Mouse (Mus musculus) midbrain, embryonic 15.5 days (tissue): ENCODE data around the gene Paxx. TPM values are rescaled to one million over a fixed set of nuclear protein-coding genes. Genes with fewer than 3 reads are reported as not detected.
A peak's percentile ranks its signal among the peaks of the same experiment; 100 is the strongest.

Experiments
- ATAC-seq: fragments of 200-750 bp; cut with Nextera tagmentation; replicated peaks from 2 replicates; pipeline ENCODE4 v1.8.0; 2017; ENCODE audit warnings: moderate TSS enrichment
- H3K27ac ChIP-seq: fragments of 300-500 bp; sonication (generic); 2 replicates; pipeline ENCODE4 v1.5.1; 2015; ENCODE audit warnings: mild to moderate bottlenecking, inconsistent platforms
- H3K27me3 ChIP-seq: fragments of 300-500 bp; sonication (generic); replicated peaks from 2 replicates; pipeline ENCODE4 v1.6.1; 2015; ENCODE audit warnings: inconsistent platforms
- H3K36me3 ChIP-seq: fragments of 300-500 bp; sonication (generic); replicated peaks from 2 replicates; pipeline ENCODE4 v1.6.1; 2015; ENCODE audit warnings: inconsistent platforms
- H3K4me1 ChIP-seq: fragments of 300-500 bp; sonication (generic); 2 replicates; pipeline ENCODE4 v1.6.1; 2015; ENCODE audit warnings: inconsistent platforms
- H3K4me2 ChIP-seq: fragments of 300-500 bp; sonication (generic); 2 replicates; pipeline ENCODE4 v1.6.1; 2015; ENCODE audit warnings: inconsistent platforms, mild to moderate bottlenecking, moderate library complexity
- H3K4me3 ChIP-seq: fragments of 300-500 bp; sonication (generic); 2 replicates; pipeline ENCODE4 v1.5.1; 2015; ENCODE audit warnings: mild to moderate bottlenecking, inconsistent platforms
- H3K9ac ChIP-seq: fragments of 300-500 bp; sonication (generic); 2 replicates; pipeline ENCODE4 v1.6.1; 2015; ENCODE audit warnings: mild to moderate bottlenecking, inconsistent platforms
- H3K9me3 ChIP-seq: fragments of 300-500 bp; sonication (generic); 2 replicates; pipeline ENCODE4 v1.6.1; 2016; ENCODE audit warnings: inconsistent platforms
- WGBS: fragments of 180-500 bp; shearing (Covaris S2); methylation state at CpG from one replicate; pipeline ENCODE4 v1.1.7; 2015; ENCODE audit warnings: mixed read lengths; 5-methylcytosine and 5-hydroxymethylcytosine counted together
- polyA plus RNA-seq: library from polyadenylated mRNA; unstranded; fragments of >200 nt; fragmentation: Nextera tagmentation; extraction: Ambion mirVana; gene quantifications from 2 replicates; pipeline ENCODE4 v1.2.1, GENCODE M21; 2015

Gene Paxx
- polyA plus RNA-seq, 1 experiment from 2014 or later = 119 TPM

DNA sequence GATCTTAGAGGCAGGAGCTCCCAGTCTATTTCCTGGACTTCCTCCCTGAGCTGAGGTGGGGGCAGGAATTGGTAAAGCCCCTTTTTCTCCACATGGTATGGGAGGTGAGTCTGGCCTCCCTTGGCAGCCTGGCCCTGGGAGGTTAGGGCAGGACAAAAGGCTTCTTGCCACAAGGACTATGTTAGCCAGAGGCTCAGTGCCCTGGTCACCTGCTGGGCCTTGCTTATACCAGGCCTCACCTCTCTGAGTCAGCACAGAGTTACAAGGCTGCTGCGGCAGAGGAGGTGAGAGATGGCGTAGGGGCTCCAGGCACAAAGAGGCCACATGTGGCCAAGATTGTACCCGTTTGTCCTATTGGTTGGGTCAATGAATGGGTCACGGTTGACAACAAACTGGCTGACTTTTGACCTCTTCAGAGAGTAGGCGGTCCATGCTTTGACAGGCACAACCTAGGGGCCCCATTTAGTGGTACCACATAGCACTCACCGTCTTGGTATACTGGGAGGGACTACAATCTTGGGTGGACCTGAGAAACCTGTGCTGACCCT is 29.5 kb downstream of the Paxx start:
- Histone ChIP-seq H3K4me2 (peak overlapping the region; percentile 76), H3K4me3 (no peak overlapping the region), H3K9me3 (no peaks in the 10 kb centered on the region), H3K27me3 (no peaks in the 10 kb centered on the region), H3K9ac (peak overlapping the region; percentile 0; the same call in 1 of the 2 replicates), H3K4me1 (peaks cover 29% of the 10 kb centered on the region), H3K36me3 (peaks cover 9% of the 10 kb centered on the region; the same call in 1 of the 2 replicates), H3K27ac (no peak overlapping the region)
- ATAC-seq = no peak
- WGBS = 52% methylated on average over 6 of the region's 6 CpGs

DNA sequence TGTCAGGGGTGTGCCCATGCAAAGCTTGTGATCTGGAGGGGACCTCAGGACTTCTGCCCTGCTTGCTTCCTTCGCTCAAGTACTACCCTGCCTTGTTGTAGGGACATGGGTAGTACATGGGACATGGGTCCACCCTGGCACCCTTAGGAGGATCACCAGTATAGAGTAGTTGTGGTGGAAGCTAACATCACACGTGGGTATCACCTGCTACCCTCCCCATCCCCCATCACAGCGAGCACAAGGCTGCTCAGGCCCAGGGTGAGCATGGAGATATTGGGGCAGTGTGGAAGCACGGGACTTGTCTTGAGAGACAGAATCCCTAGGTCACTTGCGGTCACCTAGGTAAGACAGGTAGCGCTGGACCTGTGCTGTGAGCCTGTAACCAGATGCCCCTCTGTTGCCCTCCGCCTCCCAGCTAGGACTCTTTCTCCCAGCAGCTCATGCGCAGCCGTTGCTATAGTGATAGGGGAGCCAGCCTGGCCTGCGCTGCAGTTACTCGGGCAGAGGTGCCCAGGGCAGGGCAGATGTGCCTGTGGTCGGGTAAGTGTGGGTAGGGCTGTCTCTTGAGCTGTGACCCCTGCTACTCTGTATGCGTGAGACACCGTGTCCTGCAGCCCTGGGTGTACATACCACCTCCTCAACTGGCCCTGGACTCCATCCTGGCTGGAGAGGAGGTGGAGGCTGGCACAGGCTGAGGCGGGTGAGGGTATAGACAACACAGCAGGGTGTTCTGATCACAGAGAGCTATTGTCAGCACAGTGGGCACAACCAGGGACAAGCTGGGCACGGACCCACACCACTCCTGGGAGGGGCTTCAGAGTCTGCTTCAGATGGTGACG is 30.3 kb downstream of the Paxx start:
- Histone ChIP-seq H3K4me1 (peaks cover 29% of the 10 kb centered on the region), H3K4me2 (peak overlapping the region; percentile 76), H3K9ac (peak overlapping the region; percentile 0; the same call in 1 of the 2 replicates), H3K27ac (no peak overlapping the region), H3K36me3 (peaks cover 6% of the 10 kb centered on the region; the same call in 1 of the 2 replicates), H3K27me3 (no peaks in the 10 kb centered on the region), H3K9me3 (no peaks in the 10 kb centered on the region), H3K4me3 (no peak overlapping the region; the same call in 1 of the 2 replicates)
- ATAC-seq = no peak
- 53% methylated on average over 17 of the region's 17 CpGs for WGBS

DNA sequence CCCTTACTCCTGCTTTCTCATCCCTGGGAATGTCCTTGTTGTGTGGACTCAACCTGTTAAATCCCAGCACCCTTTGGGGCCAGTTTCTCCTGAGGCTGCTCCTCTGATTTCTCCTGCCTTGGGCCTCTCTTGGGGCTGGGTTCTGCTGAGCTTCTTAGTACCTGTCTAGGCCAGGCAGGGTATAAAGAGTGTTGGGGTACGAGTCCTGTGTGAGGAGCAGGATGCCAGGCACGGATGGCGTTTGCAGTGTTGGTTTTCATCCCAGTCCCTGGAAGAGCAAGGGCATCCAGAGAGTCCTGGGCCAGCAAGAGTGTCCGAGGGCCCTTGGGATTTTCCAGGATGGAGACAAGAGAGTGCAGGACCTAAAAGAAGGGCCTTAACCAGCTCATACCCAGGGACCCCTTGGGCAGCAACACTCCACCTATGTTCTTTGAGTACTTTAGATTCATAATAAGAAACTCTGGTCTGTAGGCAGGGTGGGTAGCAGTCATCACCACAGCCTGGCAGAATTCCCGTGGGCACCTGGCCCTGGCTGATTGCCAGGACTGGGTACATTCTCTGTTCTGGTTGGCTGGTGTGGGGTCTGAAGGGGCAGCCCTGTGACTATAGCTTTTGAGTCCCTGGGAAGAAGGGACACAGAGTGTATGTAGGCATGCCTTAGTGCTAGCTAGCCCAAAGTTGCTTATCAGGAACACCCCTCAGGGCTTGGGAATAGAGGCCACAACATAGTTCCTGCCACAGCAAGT is 31.3 kb downstream of the Paxx start:
- WGBS = 64% methylated on average over 5 of the region's 5 CpGs
- H3K9me3 ChIP-seq = no peaks in the 10 kb centered on the region
- peaks cover 29% of the 10 kb centered on the region for H3K4me1 ChIP-seq
- no peak for ATAC-seq
- H3K4me3 ChIP-seq = peak overlapping the region; percentile 81
- no peaks in the 10 kb centered on the region; the same call in 1 of the 2 replicates for H3K36me3 ChIP-seq
- peak overlapping the region; percentile 76 for H3K4me2 ChIP-seq
- peak overlapping the region; percentile 94; the same call in 1 of the 2 replicates for H3K9ac ChIP-seq
- no peak overlapping the region; the same call in 1 of the 2 replicates for H3K27ac ChIP-seq
- no peaks in the 10 kb centered on the region; the same call in 1 of the 2 replicates for H3K27me3 ChIP-seq

GRCm38 (mm10) chr2:25428442-25429236 is 32.3 kb downstream of the Paxx start, which contains the start of gene Abca2:
Gene Abca2, plus strand, starts transcription at chr2:25428703.
- H3K4me2 ChIP-seq = peak within 1 kb of the TSS; percentile 76
- peaks cover 29% of the 10 kb centered on the region for H3K4me1 ChIP-seq
- H3K4me3 ChIP-seq = peak within 1 kb of the TSS; percentile 81
- H3K27ac ChIP-seq = peak within 1 kb of the TSS; percentile 94
- under 1% methylated on average over 85 of the region's 89 CpGs for WGBS
- no peaks in the 10 kb centered on the region for H3K36me3 ChIP-seq
- ATAC-seq = peak; percentile 88
- peak within 1 kb of the TSS; percentile 94 for H3K9ac ChIP-seq
- no peaks in the 10 kb centered on the region for H3K9me3 ChIP-seq
- H3K27me3 ChIP-seq = no peaks in the 10 kb centered on the region; the same call in 1 of the 2 replicates

GRCm38 (mm10) chr2:25427256-25427655 is 33.6 kb downstream of the Paxx start:
- Histone ChIP-seq H3K36me3 (no peaks in the 10 kb centered on the region), H3K27me3 (no peaks in the 10 kb centered on the region; the same call in 1 of the 2 replicates), H3K4me3 (no peak overlapping the region), H3K9me3 (no peaks in the 10 kb centered on the region), H3K4me1 (peaks cover 29% of the 10 kb centered on the region), H3K4me2 (no peak overlapping the region), H3K27ac (no peak overlapping the region), H3K9ac (no peak overlapping the region)
- ATAC-seq = no peak
- 90% methylated on average over 5 of the region's 5 CpGs for WGBS

GRCm38 (mm10) chr2:25426721-25427191 is 34.1 kb downstream of the Paxx start:
- Histone ChIP-seq H3K36me3 (no peaks in the 10 kb centered on the region), H3K27me3 (no peaks in the 10 kb centered on the region; the same call in 1 of the 2 replicates), H3K27ac (no peak overlapping the region), H3K9ac (no peak overlapping the region), H3K9me3 (no peaks in the 10 kb centered on the region), H3K4me1 (peaks cover 31% of the 10 kb centered on the region), H3K4me3 (no peak overlapping the region), H3K4me2 (no peak overlapping the region)
- 38% methylated on average over 5 of the region's 5 CpGs for WGBS
- ATAC-seq = no peak

- no peak overlapping the region for H3K27ac ChIP-seq
- H3K4me3 ChIP-seq = no peak overlapping the region
- no peak for ATAC-seq
- 46% methylated on average over 27 of the region's 27 CpGs for WGBS
- no peak overlapping the region for H3K4me2 ChIP-seq
- H3K9ac ChIP-seq = no peak overlapping the region
- no peaks in the 10 kb centered on the region for H3K36me3 ChIP-seq
- peaks cover 19% of the 10 kb centered on the region for H3K4me1 ChIP-seq
- no peaks in the 10 kb centered on the region for H3K9me3 ChIP-seq
- H3K27me3 ChIP-seq = no peaks in the 10 kb centered on the region; the same call in 1 of the 2 replicates
Observed at GRCm38 (mm10) chr2:25425481-25425880, 35.4 kb downstream of the Paxx start.

DNA sequence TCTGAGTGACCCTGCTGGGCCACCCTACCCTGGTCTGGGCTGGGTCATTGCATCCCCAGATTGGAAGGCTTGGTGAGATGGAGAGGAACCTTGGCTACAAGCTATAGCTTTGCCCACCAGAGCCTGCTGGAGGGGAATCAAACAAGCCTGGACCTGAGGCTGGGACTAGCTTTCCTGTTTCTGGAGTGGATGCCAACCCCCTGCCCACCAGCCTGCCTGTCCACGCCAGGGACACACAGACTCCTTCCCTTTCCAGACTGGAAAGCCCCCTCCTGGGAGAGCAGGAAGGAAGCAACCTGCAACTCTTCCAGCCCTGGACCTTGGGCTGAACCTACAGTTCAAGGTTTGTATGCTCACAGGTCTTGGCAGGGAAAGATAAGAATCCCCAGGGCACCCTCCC is 37.3 kb downstream of the Paxx start:
- WGBS = 59% methylated on average over 1 of the region's 1 CpGs
- no peak overlapping the region for H3K9ac ChIP-seq
- no peaks in the 10 kb centered on the region for H3K9me3 ChIP-seq
- H3K27me3 ChIP-seq = no peaks in the 10 kb centered on the region; the same call in 1 of the 2 replicates
- no peak overlapping the region for H3K27ac ChIP-seq
- H3K4me2 ChIP-seq = no peak overlapping the region
- peaks cover 7% of the 10 kb centered on the region; the same call in 1 of the 2 replicates for H3K4me1 ChIP-seq
- ATAC-seq = no peak
- no peak overlapping the region for H3K4me3 ChIP-seq
- no peaks in the 10 kb centered on the region for H3K36me3 ChIP-seq

GRCm38 (mm10) chr2:25422587-25423410 is 38.1 kb downstream of the Paxx start, which contains the start of gene Fut7:
Gene Fut7, plus strand, starts transcription at chr2:25423267.
- no peaks in the 10 kb centered on the region for H3K36me3 ChIP-seq
- no peak within 1 kb of the TSS for H3K9ac ChIP-seq
- ATAC-seq = no peak
- H3K4me3 ChIP-seq = no peak within 1 kb of the TSS
- peaks cover 2% of the 10 kb centered on the region; the same call in 1 of the 2 replicates for H3K4me1 ChIP-seq
- no peak within 1 kb of the TSS for H3K27ac ChIP-seq
- WGBS = 70% methylated on average over 17 of the region's 17 CpGs
- no peaks in the 10 kb centered on the region; the same call in 1 of the 2 replicates for H3K27me3 ChIP-seq
- H3K4me2 ChIP-seq = no peak within 1 kb of the TSS
- H3K9me3 ChIP-seq = no peaks in the 10 kb centered on the region

DNA sequence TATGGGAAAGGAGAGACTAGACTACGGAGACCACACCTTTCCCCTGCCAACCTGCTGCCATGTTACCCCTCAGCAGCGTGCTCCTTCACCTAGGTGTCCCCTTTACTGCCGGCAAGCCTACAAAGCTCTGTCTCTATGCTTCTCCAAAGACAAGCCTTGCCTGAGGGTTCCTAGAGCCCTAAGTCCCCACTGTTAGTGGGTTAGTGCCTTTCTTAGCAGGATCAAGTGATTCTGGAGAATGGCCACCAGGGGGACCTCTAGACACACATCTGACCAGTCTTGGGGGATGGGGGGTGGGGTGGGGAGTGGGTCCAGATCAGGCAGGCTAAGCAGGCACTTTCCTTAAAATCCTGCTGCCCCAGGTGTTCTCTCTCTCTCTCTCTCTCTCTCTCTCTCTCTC is 39.0 kb downstream of the Paxx start:
- H3K4me2 ChIP-seq = no peak overlapping the region
- 0 out of 2 replicates have a peak, but pooled peaks have one; percentile 38 for ATAC-seq
- H3K27me3 ChIP-seq = no peaks in the 10 kb centered on the region; the same call in 1 of the 2 replicates
- H3K4me1 ChIP-seq = peaks cover 2% of the 10 kb centered on the region; the same call in 1 of the 2 replicates
- H3K9me3 ChIP-seq = no peaks in the 10 kb centered on the region
- H3K9ac ChIP-seq = no peak overlapping the region
- no peak overlapping the region for H3K27ac ChIP-seq
- H3K4me3 ChIP-seq = no peak overlapping the region
- H3K36me3 ChIP-seq = no peaks in the 10 kb centered on the region
- WGBS = 17% methylated on average over 3 of the region's 3 CpGs
